Mouse (Mus musculus) gastrocnemius, adult 8-10 months (tissue): ENCODE data around the gene Klb. TPM values are rescaled to one million over a fixed set of nuclear protein-coding genes. Genes with fewer than 3 reads are reported as not detected.
A peak's percentile ranks its signal among the peaks of the same experiment; 100 is the strongest.

Experiments
- DNase-seq, 2 experiments: peaks; one replicate each; pipeline ENCODE4 v3.0.0; 2022; ENCODE audit warnings: low spot score in 2 of 2
- total RNA-seq, 4 experiments: library from RNA; stranded (reverse); gene quantifications; 2 replicates each; pipeline ENCODE4 v1.2.4; 2022

Klb gene
- total RNA-seq, 4 experiments from 2014 or later: 0.09 to 0.16 (median 0.10) TPM; not detected in 1

DNA sequence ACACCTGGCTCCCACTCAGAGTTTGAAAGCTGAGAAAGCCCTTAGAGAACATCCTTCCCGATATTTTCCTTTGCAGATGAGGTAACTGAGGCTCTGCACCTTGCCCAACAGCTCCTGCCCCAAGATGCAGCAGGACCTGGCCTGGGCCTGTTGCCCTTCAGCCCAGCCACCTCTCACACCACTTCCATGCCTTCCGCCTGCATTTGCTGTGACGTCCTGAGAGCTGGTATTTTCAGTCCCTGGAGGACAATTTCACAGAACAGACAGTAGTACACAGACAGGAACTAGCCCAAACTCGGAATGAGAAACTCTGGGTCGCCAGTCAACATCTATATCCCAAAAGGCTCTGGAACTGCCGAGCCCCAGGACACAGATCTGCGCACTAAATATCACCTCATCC is 26.6 kb downstream of the Klb start:
- no peak for DNase-seq

DNA sequence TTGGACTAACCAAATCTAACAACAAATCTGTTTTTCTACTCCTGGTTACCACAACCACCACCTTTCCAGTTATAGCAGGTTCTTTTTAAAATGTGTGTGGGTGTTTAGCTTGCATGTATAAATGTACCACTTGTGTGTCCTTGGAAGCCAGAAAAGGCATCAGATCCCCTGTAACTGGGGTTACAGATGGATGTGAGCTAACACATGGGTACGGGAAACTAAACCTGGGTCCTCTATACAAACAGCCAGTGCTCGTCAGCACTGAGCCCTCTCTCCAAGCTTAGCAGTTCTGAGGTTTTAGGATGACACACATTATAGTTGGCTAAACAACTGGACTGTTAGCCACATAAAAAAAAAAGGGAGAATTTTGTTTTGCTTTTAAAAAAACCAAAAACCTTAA is 37.6 kb downstream of the Klb start:
- no peak for DNase-seq

DNA sequence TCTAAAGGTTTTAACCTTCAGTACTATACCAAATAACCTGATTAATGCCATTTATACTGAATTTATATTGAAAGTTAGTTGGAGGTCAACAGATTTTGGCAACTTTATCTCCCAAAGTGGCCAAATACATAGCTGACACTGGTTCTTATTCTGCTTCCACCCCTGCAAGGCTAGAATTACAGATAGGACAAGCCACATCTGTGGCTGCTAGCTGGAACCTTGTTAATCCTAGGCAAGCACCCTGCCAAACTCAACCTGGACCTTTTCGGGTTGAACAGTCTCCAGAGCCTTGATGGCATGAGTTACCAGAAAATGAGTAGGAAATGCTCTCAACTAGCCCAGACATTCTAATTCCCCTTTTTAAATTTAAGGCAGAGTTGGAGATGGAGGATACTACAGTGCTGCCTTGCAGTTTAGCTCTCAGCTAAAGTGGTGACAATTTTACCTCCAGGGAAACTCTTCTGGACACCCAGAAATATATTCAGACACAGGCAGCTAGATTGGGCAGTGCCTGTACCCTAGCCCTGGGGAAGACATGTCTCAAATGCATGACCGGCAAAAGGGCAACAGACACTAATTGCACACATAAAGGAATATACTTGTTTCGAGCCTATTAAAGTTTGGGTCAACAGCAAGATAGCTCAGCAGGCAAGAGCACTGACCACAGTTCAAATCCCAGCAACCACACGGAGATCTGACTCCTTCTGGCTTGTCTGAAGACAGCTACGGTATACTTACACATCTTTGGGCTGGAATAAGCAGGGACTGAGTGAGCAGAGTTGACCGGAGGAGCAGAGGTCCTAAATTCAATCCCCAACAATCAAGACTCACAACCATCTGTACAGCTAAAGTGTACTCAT is 39.1 kb downstream of the Klb start:
- DNase-seq: no peak

DNA sequence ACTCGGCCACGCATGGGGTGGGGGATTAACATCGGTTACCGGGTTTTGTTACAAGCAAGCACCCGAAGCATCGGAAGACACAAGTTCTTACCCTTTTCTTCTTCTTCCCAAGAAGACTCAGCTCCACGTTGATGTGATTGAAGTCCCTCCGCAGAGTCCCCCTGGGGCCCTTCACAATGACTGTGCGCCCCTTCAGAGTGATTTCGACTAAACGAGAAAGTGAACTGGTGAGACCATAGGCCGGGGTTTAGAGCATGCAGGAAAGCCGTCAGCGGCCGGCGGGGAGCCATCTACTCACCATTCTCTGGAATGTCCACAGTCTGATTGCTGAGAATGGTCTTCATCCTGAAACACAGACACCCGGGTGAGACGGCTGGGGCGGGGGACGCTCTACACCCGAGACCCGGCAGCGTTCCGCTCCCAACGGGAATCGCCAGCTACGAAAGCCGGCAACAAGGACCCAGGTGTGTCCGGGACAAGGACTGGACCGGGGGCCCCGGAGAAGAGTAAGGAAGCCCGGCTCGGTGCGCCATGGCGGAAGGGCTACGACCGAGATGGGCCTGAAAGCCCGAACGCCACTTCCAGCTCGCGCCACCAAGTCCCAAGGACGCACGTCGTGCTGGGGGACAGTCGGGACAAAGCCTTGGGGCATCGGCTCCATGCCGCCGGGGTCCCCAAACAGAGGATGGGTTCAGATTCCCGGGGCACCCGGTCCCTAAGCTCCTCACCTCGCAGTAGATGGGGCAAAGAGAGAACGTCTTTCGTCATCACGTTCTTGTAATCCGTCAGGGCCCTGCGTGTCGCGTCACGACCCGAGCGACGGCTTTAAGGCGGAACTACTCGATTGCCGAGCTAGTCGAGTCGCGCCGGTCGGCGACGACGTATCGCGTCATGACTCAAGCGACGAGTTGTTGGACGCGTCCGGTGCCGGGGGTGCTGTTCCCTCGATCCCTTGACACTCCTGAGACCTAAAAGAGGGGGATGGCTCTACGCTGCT is 42.8 kb downstream of the Klb start, which contains the start of the genes Rpl9 and Lias:
Gene Rpl9, minus strand, starts transcription at position 797 of the 997 bp plus-strand sequence.
Gene Lias, plus strand, starts transcription at position 850 of the 997 bp plus-strand sequence.
- peak; percentile 95 to 96 for DNase-seq

DNA sequence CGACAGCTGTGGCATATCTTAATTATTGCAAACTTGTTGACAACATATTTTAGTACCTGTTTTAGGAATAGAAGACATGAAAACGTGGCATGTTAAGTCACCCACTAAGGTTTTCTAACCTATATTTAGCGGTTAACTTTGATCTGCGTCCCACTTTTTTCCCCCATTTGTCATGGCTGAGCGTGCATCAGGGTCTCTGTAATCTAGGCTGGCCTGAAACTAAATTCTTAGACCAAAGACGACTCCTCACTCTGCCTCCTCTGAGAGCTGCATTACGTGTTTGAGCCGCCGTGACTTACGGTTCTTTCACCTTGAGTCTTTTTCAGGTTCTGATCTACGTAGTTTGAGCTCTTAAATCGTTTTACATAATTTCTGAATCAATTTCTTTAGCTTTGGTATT is 43.6 kb downstream of the Klb start:
- DNase-seq: no peak

DNA sequence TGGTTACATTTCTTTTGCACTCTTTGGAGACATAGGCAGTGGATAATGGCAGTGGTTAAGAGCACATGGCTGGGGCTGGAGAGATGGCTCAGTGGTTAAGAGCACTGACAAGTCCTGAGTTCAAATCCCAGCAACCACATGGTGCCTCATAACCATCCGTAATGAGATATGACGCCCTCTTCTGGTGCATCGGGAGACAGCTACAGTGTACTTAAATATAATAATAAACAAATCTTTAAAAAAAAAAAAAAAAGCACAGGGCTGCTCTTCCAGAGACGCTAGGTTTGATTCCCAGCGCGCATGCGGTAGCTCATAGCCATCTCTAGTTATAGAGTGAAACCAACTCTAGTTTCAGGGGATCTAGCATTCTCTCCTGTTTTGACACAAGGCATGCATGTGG is 46.3 kb downstream of the Klb start:
- DNase-seq: no peak

DNA sequence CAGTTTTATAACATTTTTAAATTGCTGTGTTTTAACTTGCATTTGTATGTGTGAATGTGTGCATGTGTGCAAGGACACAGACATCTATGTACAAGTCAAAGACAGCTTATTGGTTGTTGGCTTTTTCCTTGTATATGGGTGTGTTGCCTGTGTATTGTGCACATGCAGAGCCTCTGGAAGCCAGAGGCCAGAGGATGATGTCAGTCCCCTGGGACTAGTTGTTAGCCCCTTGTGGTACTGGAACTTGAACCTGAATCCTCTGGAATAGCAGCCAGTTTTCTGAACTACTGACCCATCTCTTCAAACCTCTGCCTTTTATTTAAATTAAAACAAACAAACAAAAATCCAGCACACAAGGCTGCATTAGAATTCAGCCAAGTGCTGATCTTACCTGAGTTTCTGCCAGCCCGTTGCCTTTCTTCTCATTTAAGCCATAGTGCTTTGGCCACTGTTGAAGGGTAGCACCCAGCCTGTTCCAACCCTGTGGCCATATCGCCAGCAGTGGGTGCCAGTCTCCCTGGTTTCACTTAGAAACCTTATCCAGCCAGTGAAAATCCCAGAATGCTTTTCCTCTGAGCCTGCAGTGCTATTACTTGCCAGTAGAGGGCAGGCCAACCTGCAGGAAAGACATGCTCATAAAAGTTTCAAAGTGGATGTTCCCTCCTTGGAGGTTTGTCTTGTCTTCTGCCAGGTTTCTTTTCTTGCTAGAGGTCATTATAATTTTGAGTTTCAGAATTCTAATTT is 53.3 kb downstream of the Klb start:
- DNase-seq: peak; percentile 82 to 83

DNA sequence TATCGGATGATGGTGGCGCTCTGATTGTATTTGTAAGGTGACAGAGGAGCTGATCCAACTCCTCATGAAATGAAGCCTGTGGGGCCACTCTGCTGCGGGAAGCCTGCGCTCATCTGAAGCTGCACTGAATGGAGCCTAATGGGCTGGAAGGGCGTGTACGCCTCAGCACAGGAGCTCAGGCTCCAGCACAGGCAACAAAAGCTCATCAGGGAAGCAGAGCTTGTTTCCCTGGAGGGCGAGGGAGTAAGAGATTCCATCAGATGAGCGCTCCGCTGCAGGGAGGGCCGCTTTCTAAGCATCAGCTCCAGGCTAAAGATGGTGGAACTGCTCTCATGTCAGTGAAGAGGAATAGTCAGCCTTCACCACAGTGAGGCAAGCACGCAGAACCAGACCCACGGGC is 59.9 kb downstream of the Klb start:
- no peak for DNase-seq

DNA sequence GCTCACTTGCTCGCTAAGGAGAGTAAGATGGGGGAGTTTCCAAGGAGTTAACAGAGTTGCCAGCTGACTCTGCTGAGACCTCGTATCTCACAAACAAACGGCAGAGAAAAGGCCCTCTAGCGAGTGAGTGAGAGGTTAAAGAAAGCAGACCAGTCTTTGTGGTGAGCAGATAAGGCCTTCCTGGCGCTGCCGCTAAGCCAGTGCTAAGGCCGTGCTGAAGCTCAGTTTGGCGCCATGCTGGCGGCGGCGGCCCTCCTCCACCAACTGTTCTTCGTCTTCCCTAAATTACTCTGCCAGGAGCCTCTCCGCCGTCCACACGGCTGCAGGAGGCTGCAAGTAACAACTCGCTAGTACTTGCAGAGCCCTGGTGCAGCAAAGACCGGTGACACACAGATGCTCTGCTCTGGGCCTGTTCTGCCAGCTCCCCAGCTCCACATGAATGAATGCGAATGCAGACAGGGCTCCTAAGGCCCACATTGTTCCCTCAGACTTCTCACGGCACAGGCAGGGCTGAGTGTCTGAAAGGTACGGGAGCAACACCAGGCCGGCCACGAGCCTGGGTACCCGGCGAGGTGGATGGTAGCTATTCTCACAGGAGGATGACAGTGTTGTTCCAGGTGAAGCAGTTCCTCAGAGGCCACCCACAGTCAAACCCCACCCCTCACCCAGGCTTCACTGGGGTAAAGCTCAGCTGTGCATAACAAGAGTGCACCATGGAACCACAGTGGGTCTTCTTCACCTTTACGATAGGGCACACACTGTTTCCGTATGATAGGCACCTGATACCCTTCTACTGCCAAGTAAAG is 67.7 kb downstream of the Klb start:
- DNase-seq: no peak

DNA sequence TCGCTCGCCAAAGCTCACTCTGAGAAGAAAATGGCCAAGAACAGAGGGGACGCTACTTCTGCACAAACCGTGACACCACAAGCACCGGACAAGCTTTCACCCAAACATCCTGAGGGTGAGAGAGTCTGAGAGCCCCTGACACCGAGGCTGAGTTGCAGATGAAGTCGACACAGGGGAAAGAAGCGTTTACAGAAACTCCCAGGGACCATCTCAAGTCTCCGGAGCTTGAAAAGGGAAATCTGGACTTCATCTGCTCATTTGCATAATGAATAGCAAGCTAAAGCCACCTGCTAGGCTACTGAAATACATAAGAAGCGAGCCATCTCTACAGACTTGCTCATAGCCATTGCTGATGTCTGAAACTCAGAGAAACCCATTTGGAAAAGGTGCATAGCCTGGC is 71.0 kb downstream of the Klb start:
- no peak for DNase-seq

DNA sequence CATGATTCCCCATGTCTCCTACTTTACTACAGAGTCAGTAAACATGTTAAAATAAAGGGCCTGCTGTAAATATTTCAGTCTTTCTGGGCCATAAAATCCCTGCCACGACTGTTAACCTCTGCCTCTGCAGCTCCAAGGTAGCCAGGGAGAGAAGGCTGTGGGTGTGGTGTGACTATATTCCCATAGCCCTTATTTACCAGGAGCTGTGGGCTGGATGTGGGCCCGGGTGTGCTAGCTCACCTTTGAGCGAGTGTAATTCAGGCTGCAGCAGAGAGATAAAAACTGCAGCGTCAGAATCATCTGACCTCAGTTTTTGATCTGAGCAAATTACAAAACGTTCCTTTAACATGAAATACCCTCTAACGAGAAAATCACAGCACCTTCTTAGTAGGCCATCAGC is 72.7 kb downstream of the Klb start:
- no peak for DNase-seq

DNA sequence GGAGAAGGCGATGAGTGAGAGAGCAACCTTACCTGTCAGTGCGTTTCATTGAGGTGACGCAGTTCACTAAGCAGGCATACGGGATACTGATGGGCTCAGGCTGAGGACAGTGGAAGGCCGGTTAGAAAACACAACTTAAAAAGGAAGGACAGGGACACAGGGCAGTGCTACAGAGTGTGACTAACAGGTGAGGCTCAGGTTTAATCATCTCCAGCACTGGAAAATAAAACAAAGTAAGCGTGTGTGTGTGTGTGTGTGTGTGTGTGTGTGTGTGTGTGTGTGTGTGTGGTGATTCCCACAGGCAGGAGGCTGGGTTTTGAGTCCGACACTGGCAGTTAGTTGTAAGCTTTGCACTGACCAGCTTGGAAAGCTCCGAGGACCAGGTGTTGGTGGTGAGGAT is 74.7 kb downstream of the Klb start:
- DNase-seq: no peak

DNA sequence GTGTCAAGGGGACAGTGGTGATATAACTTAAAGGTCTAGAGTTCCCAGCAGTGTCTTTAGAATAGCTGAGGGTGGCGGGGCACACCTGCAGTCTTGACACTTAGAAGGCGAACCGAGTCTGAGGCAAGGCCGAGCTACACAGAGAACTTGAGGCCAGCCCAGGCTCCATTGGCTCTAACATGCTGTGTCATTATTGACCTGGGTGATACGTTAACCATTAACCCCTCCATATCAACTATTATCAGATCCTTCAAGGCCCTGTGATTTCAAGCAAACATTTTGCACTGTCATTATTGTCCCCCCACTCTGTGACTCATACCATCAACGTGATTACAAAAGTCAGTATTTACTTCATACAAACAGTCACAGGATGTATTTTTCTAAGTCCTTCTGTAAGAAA is 76.1 kb downstream of the Klb start:
- no peak for DNase-seq

DNA sequence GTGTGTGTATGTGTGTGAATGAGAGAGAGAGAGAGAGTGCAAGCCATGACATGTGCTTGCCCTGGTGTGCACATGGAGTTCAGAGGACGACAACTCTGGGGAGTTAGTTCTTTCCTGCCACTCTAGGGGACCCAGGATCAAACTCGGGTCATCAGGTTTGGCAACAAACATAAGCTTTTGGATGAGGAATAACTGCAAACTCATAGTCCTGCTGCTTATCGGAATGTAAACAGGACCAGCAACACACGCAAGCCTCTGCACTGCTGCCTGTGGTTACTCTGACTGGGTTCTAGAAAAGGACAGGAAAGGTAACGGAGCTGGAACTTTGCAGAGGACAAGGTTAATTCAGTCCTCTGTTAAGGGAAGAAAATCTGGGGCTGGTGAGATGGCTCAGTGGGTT is 77.1 kb downstream of the Klb start:
- DNase-seq: no peak

DNA sequence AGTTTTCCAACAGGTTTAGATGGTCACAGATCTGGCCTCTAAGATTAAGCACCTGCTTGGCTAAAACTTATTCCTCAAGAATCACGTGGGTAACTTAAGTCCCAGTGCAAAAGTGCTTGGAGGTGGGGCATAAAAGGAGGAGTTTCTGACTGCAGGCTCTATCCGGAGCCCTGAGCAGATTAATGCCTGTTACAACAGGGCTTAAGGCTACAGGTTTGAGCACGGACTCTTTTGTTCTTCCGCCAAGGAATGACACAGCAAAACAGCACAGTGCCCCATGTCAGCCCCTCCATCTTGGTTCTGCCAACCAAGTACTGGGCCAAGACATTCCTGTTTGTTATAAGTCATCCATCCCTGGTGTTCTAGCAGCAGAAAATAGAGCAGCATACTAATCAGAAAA is 80.2 kb downstream of the Klb start:
- DNase-seq: no peak

DNA sequence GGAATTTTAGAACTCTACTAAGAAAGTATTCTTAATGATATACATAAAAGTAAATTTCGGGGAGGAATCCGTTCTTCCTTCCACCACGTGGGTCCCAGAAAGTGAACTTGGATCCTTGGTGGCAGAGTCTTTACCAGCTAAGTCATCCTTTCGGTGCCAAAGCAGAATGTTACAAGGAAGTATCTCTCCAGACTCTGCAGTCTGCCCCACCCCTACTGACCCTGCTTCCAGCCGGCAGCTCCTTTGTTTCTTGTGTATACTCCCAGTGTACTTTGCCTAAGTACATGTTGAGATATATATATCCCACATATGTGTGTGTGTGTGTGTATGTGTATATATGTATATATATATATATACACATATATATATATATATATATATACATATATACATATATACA is 81.3 kb downstream of the Klb start:
- DNase-seq: no peak
